Mouse (Mus musculus): ENCODE results near the gene Hp. TPM values are rescaled to one million over a fixed set of nuclear protein-coding genes. Genes with fewer than 3 reads are reported as not detected.

Hp gene
- total RNA-seq (2023), result under 1 TPM in 1 of 2 experiments, not detected in 1; 0.81 TPM

DNA sequence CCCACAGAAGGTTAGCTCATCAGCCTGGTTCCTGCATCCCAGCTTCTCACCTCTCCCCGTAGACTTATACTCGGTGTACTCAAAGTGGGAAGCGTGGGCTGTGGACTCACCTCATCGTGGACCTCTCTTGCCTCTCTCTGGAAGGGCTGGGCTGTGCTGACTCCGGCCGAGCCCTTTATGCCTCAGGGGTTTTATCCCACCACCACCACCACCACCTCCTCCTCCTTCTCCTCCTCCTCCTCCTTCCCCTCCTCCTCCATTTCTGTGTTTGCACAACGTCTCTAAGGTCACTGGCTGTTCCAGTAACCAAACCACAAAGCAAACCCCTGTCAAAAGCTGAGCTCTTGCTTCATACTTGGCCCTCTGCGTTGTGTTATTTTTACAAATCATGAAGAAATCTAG is at the start of gene Hp:
TSS of gene Hp (minus strand) at position 273 of the 402 bp plus-strand sequence.

DNA sequence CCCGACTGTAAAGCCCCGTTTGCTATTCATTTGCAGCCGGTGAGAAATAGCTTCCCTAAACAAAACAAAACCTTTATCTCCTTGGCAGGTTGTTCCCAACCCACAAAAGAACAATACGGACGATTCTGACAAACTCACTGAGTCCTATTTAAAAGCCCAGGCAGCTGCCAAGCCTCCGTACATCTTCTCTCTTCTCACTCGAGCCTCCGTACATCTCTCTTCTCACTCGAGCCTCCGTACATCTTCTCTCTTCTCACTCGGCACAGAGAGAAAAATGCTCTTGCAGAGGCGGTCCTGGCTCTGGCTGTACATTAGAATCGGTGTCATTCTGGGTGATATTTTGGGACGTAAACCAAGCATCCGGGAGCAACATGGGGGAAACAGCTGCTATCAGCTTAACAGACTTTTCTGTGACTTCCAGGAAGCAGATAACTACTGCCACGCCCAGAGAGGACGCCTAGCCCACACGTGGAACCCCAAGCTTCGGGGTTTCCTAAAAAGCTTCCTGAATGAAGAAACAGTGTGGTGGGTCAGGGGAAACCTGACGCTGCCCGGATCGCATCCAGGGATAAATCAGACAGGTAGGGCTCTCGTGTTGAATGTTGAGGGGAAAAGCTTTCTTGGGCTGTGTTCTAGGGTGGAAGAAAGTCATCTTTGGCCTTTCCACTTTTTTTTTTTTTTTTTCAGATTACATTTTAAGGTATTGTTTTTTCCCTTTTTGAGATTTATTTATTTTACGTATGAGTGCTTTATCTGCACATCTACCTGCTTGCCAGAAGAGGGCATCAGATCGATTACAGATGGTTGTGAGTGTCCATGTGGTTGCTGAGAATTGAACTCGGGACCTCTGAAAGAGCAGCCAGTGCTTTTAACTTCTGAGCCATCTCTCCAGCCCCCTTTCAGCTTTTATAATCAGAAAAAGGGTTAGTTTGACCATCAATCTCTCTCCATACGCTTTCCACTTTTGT is 35.6 kb upstream of the Hp start, which contains the start of gene Pkd1l3:
TSS of gene Pkd1l3 (plus strand) at position 275 of the 968 bp plus-strand sequence.

DNA sequence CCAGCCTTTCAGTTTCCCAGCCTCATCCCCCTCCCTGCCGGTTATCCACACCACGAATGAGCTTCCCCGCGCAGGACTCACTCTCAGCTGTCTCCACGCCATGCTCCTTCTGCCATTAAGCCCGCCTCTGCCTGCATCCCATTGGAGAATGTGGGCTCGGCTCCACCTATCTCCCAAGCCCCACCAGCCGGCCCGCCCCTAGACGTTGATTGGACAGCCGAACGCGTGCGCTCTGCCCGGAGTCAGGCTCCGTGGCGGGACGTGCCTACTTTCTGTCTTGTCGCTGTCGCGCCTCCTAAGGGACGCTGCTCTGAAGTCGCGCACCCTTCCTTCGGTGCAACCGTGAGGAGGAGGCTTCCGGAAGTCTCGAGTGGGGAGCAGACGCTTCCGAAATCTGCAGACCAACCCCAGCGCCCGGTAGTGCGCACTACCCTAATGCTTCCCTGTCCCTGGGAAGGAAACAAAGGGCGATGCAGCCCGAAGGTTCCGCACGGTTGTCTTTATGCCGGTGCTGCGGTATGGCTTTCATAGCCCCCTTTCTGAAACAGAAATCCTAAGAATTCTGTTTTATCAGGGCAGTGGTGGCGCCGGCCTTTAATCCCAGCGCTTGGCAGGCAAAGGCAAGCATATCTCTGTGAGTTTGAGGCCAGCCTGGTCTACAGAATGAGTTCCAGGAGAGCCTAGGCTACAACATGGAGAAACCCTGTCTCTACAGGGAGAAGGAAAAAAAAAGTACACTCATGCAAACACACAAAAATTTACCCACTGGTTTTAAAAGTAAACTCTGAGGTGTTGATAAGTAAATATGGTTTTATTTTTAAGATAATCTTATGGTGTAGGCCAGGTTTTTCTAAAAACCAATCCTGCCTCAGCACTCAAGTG is 29.5 kb upstream of the Hp start, which contains the start of gene Dhodh:
TSS of gene Dhodh (minus strand) at position 403 of the 882 bp plus-strand sequence.

DNA sequence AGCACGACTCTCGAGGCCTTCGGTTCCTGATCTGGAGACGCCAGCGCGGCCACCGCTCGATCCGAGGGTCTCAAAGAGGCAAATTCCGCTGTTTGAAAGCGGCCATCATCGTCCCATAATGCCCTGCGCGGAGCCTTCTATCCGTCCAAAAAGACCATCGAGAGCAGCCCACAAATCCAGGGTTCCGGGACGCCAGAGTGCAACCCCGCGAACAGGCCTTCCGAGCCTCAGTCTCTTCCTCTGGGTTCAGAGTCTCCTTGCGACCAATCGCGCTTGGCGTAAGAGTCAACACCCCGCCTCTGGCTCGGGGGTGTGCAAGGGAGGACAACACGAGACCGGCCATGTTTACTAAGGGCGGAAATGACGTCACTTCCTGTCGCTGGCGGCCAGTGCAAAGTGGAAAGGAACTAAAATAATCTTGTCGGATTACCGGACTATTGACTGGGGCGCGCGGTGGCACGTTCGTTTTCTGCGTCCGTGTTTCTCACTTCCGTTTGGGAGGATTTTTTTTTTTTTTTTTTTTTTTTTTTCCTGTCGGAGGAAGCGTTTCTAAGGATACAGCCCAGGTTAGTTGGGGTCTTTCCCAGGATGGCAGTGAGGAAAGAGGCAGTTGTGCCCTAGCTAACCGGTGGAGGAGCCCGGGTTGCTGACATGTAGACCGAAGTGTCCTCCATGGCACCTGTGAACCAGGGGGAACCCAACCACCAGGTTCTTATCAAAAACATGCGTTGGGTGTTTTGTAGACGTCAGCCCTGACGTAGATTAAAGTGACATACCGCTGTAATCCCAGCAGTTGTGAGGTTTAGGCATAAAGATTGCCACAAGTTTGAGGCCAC is 13.3 kb downstream of the Hp start, which contains the start of the genes Dhx38 and Txnl4b:
TSS of gene Dhx38 (minus strand) at position 364 of the 836 bp plus-strand sequence.
TSS of gene Txnl4b (plus strand) at position 395 of the 836 bp plus-strand sequence.

Other genes with a start within 250 kb of the Hp start
- gene Pmfbp1, start 85.1 kb downstream of the Hp start, total RNA-seq (2023), result not detected
- 10 to 100 TPM; 70.4 to 77.3 TPM for gene Dhx38, start 13.3 kb downstream of the Hp start, total RNA-seq (2023)
- gene Txnl4b, start 13.3 kb downstream of the Hp start, total RNA-seq (2023), result 1 to 10 TPM; 6.0 to 7.5 TPM
- 10 to 100 TPM; 27.1 to 32.7 TPM for gene Dhodh, start 29.5 kb upstream of the Hp start, total RNA-seq (2023)
- gene Pkd1l3, start 35.3 kb upstream of the Hp start, total RNA-seq (2023), result 1 to 10 TPM in 1 of 2 experiments, under 1 TPM in 1; 0.96 to 1.3 TPM
- gene Ist1, start 114.1 kb upstream of the Hp start, total RNA-seq (2023), result 100 to 1,000 TPM; 117 to 121 TPM
- gene Zfp821, start 126.4 kb upstream of the Hp start, total RNA-seq (2023), result 10 to 100 TPM; 27.5 to 27.9 TPM
- 10 to 100 TPM; 35.0 to 43.2 TPM for gene Atxn1l, start 158.6 kb upstream of the Hp start, total RNA-seq (2023)
- 100 to 1,000 TPM in 1 of 2 experiments, 10 to 100 TPM in 1; 99.0 to 101 TPM for gene Ap1g1, start 199.4 kb upstream of the Hp start, total RNA-seq (2023)